Mouse (Mus musculus) embryo, embryonic 11 days (tissue): Measurements from ENCODE around the gene Ak5.

ENCODE experiments used
- DNase-seq: peaks from one replicate; pipeline ENCODE4 v3.0.0-alpha.2; 2015

The Ak5 gene

DNA sequence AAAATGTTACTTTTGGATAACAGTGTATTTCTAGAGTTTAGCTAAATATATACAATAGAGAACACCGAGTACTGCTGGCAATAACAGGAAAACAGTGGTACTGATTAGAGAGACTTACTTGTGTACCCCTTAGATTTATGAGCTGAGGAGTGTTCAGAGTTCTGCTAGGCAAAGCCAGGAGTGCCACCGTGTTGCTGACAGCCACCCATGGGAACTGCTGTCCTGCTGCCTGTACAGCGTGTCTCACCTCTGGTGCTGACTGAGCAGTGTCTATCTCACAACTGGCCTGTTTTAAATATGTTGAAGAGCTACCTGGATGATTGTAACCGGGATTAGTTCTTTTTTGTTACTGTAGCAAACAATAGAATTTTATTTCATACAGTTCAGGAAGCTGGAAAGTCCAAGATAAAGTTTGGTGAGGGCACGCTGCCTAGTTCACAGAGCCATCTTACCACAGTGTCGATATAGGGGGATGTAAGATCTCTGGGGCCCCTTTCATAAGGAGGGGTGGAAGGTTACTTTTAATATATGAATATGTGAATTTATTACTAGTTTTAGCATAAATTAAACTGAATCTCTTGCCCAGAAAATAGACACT is 103.5 kb downstream of the Ak5 start:
- DNase-seq = no peak

DNA sequence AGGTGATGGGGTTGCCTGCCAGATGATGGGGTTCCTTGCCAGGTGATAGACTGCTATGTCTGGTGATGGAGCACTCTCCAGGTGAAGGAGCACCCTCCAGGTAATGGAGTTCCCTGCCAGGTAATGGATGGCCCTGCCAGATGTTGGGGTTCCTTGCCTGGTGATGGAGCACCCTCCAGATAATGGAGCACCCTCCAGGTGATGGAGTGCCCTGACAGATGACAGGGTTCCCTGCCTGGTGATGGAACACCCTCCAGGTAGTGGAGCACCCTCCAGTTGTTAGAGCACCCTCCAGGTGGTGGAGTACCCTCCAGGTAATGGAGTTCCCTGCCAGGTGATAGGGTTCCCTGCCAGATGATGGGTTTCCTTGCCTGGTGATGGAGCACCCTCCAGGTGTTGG is 104.3 kb downstream of the Ak5 start:
- DNase-seq = no peak

DNA sequence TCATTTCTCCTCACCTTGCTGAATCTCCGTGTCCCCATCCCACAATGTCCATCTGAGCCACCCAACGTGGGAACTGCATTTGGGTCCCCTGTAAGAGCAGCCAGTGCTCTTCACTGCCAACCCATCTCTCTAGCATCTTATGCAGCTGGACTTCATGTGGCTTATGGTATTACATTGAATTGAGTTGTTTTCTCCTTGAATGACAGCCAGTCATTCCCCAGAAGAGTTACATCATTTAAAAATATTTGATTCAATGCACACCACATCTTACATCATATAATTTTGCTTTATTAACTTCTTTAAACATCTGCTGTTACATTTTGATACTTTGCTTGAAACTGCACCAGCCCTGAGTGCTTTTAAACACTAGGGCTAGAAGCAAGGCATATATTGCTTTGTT is 106.5 kb downstream of the Ak5 start:
- DNase-seq = no peak

DNA sequence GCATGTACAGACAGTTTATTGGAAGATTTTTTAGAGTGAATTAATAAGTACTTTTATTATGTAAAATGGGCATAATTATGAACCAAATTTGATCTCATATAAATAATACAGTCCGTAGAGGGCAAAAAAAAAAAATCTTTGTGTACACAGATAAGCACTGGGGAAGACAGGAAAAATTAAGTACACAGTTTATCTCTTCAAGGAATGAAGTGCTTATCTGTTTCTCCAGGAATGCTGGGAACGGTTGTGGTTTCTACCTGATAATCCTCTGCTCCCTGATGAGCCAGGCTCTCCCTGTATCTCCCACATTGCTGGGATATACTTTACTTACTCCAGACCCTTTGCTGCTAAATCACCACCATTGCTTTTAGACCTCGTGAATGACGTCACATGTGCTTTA is 108.9 kb downstream of the Ak5 start:
- DNase-seq = no peak

DNA sequence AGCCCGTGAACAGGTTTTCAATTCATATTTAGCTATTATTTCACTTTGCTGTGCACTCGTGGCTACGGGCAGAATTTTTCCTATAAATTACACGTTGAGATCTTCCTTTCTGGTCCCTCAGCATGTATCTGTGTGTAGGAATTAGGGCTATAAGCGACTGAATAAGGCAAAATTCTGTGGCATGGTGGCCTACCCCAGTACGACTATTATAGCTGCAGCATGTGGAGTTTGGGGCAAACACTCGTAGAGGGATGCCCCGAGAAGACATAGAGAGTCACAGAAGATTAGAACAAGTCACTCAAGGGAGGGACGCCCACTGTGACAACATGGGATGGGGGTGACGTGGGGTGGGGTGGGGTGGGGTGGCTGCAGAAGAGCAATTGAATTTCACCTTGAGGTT is 110.1 kb downstream of the Ak5 start:
- DNase-seq = no peak

DNA sequence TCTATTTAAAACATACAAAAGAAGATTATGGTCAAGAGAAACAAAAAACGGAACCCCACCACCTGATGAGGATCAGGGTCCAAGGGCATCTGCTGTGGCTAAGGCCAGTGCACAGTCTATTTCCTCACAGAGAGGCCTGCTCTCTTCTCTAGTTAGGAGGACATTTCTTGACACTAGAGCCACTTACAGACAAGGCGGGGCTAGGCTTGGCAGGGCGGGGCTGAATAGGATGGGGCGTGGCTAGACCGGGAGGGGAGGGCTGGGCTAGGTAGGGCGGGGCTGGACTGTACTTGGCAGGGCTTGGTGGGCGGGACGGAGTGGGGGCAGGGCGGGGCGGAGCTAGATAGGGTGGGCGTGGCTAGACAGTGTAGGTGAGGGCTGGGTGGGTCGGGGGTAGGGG is 110.5 kb downstream of the Ak5 start:
- peak; percentile 26 for DNase-seq

DNA sequence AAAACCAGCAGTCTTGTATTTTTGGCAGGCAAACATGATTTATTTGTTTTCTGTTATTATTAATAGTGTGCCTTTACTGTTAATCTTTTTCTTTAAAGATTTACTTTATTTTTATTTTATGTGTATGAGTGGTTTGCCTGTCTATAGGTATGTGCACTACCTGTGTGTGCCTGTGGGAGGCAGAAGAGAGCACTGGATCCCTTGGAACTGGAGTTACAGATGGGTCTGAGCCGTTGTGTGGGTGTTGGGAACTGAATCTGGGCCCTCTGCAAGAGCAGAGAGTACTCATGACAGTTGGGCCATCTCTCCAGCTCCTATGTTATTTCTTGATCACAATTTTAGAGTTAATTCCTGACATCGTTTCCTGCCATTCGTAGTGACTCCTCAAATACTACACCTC is 111.2 kb downstream of the Ak5 start:
- DNase-seq = no peak

DNA sequence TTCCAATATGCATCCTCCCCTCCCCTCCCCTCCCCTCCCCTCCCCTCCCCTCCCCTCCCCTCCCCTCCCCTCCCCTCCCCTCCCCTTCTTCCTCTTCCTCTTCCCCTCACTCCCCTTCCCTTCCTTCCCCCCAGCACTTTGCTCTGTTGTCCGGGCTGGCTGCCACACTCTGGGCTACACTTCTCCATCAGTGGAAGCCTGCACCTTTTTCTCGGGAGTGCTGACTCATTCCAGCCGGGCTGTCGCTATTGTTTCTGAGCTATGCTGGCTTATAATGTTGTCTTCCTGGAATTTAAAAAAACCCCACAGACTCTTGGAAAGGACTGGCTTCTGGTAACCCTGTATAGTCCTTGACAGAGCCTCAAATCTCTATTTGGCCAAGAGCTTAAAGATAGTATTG is 111.7 kb downstream of the Ak5 start:
- no peak for DNase-seq

DNA sequence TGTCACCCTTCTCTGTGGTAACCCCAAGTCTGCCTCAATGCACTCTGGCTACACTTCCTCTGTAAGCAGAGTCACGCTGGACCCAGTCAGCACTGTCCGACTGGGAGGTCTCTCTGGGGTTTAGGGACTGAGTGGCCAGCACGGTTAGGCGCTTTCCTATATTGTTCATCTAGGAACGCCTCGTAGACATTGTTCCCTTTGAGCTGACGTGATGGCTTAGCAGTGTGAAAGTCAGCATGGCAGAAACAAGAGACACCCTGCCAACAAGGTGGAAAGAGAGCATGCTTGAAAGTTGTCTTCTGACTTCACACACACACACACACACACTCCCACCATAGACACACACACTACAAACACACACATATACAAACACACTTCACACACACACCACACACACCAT is 112.9 kb downstream of the Ak5 start:
- DNase-seq = no peak

DNA sequence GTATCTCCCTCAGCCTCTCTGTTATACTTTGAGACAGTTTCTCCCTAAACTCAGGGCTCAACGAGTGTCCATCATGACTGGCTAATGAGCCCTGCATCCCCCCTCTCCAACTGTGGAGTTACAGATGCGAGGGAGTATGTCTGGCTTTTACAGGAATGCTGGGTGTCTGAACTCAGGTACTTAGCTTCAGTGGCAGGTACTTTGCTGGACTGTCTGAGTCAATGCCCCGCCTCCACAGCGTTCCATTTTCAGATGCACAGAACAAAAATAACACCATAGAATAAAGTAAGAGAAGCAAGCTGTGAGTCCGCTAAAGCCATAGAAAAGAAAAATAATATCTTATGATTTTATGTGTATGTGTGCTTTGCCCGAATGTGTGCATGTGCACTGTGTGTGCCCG is 113.8 kb downstream of the Ak5 start:
- no peak for DNase-seq

DNA sequence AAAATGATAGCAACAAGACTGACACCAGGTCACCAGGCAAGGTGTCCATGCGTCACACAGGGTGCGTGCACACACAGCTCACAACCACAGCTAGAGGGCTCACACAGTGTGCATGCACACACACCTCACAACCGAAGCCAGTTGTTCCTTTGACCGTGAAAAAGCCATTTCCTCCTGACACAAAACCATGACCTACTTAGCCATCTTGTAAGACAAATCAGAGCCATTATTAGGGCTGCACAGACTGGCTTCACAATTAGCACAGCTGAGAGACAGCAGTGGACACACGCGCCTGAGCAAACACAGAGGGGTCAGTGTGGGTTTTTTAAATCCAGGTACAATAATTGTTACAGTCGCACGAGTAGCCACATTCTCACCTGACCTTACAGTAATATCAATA is 115.5 kb downstream of the Ak5 start:
- DNase-seq = no peak

DNA sequence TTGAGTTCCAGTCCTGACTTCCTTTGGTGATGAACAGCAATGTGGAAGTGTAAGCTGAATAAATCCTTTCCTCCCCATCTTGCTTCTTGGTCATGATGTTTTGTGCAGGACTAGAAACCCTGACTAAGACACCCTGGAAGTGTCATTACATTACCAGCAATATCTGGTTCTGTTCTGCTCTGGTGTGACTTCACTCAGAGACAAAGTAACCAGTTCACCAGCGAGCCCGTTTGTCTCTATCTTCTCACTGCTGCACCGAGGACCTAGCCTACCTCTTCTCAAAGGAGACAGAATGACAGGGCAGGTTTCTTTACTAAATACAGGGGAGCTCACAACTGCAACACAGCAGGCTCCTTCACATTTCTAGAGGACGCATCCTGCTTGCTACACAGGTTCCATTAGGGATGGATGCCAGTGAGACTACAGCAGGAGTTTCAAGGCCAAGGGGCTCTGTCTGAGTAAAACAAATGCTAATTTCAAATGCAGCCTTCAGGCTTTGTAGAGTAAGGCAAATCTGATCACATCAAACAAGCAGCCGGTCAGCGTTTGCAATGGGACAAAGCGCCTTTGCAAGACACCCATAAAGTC is 117.5 kb downstream of the Ak5 start:
- no peak for DNase-seq

DNA sequence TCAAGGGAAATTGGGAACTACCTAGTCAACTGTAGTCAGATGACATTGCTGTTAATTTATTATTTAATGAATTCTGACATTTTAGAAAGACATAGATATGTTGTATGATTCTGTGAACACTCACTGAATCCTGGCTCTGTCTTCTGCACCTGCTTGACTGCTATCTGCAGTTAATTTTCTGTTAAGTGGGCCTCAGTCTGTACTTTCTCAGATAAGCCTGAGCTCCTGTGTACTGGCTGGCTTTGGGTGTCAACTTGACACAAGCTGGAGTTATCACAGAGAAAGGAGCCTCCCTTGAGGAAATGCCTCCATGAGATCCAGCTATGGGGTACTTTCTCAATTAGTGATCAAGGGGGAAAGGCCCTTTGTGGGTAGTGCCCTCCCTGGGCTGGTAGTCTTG is 118.1 kb downstream of the Ak5 start:
- no peak for DNase-seq

DNA sequence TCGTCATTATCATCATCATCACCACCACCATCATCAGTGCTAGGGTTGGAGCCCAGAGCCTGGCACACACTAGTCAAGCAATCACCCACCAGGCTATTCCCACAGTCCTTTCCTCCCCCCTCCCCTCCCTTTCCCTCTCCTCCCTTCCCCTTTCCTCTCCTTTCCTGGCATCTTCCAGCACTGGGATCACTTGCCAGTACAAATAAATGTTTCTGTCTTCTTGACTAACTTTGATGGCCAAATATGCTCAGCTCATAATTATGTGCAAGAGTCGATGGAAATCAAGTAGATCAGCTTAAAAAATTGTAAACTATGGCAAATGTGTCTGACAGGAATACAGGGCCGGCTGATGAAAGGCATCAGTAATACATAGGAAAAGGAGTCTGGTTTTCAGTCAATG is 123.2 kb downstream of the Ak5 start:
- DNase-seq = no peak

DNA sequence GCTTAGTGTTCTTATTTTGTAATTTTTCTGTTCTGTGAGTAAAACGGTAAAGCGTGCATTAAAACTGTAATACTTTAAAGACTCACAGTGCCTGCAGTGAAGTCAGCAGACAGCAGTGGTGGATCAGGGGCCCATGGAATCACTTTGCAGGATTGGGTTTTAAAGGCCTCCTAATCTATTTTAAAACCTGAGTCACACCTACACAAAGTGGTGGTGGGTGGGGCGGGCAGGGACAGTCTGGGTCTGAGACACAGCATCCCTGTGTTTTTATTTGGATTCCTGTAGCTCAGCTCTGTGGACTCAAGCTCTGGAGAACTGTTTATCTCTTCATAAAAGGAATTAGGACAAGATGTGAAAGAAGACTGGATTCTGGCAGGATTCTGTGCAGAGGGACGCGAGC is 125.9 kb downstream of the Ak5 start:
- DNase-seq = no peak

DNA sequence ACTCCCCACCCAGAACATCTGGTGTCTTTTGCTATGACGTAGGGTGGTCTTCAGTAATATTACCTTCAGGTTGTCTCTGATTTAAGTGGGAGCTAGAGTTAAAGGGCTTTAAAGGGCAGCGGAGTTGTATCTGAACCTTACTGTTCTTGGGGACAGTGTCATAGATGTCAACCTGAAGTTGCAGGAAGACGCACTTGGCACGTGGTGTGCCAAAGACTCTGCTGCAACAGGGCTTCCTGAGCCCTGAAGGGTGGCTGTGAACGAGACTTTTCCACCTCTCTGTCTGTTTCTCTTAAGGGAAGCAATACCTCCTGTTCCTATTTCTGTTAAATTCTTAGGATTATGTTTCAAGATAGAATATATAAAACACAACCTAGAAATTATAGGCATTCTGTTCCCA is 137.8 kb downstream of the Ak5 start:
- no peak for DNase-seq

DNA sequence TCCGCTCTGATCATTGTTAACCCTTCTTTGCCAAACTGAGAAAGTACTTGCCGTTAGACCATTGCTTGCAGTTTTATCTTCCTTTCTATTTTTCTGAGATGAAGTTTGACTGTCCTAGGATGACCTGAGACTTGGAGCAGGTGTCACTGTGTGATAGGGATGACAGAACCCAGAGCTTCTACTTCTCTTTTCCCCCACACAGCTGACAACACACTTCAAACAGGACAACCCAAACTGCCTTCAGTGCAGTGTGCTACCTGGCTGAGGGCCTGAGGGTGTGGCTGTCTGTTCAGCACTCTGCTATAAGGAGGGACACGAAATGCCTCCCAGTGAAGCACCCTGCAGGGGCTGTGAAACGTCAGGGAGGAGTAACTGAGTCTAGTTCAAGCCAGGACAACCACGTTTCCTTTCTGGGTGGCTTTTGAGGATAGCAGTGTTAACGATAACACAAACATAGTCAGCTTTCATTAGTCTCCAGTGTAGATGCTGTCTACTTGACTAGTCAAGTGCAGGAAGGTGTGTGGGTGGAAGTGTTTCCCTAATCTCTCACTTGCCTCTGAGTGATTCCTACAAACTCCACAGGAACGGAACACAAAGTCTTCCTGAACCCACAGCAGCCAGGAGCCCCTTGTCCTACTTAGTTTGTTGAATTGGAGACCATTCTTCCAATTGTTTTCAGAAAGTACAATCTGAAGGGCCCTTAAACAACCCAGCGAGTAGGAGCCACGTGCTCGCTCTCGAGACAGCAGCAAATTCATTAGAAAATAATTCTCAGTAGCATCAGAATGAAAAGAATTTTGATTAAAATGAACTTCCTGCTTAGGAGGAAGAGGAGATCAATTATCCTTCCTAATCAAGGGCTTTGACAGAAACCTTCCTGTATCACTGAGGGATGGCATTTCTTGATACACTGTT is 138.8 kb downstream of the Ak5 start:
- no peak for DNase-seq

DNA sequence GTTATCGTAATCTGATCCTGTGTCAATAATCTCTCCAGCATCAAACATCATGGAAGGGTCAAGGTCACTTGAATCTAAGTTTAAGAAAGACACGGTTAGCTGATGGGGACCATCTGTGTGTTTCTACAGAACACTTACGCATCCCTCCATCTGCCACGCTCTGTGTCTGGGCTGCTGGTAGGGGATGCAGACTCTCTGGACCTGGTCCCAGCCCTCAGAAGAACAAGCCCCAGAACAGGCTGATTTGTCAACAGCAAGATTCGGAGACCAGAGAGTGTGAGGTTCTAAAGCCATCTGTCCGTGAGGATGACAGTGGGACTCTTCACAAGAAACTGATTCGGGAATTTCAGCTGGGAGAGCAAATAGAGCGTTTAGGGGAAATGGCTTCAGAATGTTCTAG is 141.4 kb downstream of the Ak5 start:
- DNase-seq = no peak

DNA sequence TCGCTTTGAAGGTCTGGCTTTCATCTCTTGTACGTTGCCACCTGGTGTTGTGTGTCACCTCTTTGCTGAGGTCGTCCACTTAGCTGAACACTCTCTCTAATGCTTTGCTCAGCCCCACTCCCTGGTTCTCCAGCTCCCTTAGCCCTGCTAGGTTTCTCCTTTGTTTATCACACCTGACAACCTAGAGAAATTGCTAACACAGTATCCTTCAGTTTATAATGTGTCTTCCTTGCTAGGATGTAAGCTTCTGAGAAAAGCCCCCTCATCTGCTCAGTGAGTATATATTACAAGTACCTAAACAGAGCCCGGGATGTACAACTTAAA is 144.9 kb downstream of the Ak5 start:
- no peak for DNase-seq

DNA sequence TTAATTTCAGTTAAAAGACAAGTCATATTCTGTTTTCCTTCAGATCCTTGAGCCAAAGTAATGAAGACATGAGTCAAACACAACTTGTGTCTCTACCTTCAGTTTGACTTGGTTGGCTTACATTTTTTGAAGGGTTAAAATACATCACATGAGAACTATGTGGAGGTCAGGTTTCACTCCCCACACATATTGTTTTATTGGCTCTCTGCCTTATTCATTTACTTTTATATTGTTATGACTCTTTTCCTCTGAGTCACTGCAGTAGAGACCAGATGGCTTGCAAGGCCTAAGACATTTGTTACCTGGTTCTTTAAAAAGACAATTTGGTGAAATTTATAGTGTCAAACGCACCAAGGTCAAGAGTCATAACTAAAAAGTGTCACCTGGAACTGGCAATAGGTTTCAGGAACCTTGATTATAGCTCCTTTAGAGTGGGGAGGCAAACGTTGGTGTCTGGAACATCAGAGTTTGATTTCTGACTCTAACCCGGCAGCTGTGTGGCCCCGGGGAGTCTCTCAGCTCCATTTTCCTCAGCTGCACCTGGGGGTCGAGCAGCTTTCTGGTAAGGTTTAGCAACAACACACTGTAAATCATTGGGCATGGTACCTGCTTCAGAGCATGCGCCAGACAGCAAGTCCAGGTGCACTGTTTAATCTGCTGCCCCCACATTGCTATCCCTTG is 145.4 kb downstream of the Ak5 start:
- peak; percentile 32 for DNase-seq

DNA sequence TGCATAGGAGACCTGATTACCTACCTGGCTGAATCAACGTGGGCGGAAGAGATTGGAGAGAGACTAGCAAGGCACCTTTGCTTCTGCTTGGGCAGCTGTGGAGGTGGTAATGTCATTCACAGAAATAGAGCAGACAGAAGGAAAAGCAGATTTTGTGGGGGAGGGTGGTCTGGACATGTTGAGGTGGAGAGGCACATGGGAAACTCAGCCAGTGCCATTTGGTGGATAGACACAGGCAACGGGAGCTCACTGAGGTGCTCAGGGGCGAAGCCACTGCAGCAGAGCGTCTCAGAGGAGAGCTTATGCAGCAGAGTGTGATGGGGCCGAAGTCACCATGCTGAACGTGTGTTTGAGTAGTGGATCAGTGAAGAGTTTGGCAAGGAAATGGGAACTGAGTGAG is 147.1 kb downstream of the Ak5 start:
- DNase-seq = no peak

DNA sequence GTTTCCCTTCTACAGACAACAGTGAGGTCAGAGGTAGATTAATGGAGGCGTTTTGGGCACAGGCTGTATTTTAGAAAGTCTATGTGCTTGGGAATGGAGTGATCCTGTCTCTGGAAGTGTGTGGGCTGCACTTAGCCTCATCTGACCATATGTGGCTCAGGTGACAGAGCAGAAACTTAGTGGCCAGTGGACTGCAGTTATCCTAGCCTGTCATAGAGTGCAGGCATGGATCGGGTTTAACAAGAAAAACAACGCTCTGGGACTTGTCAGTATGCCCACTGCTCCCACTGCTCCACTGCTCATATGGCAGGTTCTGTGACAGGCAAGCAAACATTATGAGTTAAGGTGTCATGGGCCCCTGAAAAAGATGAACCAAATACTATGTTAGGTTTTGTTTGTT is 148.1 kb downstream of the Ak5 start:
- no peak for DNase-seq

DNA sequence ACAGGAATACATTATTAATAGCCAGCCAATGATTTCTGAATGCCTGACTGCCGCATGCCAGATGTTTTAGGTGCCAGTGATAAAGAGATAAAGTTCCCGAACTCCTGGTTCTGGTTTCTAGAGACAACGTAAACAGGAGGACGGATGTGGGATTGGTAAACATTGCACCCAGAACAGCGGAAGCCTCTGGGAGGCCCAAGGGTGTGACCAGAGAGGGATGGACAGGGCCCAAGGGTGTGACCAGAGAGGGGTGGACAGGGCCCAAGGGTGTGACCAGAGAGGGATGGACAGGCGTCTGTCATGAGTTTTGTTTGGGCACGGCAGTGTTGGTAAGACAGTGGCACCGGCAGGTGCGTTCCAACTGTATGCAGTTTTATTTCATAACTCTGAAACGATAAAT is 148.6 kb downstream of the Ak5 start:
- no peak for DNase-seq

DNA sequence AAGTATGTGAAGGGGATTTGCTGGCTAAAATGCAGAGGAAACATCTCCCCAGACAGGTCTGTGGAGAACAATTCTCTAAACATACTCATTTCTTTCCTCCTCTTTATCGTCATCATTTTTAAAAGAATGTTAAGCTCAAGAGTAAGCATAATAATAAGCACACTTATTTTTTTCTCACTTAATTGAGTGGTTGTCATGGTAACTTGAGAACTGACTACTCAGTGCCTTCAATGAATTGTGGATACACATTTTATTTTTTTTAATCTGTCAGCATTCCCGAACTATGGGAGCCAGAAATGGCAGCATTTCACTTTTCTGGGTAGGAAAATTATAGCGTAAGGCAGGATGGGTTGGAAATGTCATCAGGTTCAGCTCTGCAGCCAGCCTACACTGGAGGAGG is 151.6 kb downstream of the Ak5 start:
- no peak for DNase-seq
